Mouse (Mus musculus) embryonic stem cell, embryonic (primary cell): ENCODE data around the gene Gpatch8.

ENCODE experiments used
- CTCF ChIA-PET, 4 experiments: fragments of 300-600 bp in 2 of 4; fragments of 350-600 bp in 2 of 4; sonication (Branson Sonifier 250); formaldehyde crosslinking; loops; one replicate each; lab custom pipeline; 2022; ENCODE audit warnings: inconsistent platforms in 2 of 4; lab: Charles Lee
- POLR2A ChIA-PET, 4 experiments: fragments of 300-600 bp in 2 of 4; fragments of 350-600 bp in 2 of 4; sonication (Branson Sonifier 250); formaldehyde crosslinking; loops; one replicate each; lab custom pipeline; 2022; ENCODE audit warnings: antibody characterized with exemption in 4 of 4, inconsistent platforms in 1 of 4; lab: Charles Lee

Gene Gpatch8

DNA sequence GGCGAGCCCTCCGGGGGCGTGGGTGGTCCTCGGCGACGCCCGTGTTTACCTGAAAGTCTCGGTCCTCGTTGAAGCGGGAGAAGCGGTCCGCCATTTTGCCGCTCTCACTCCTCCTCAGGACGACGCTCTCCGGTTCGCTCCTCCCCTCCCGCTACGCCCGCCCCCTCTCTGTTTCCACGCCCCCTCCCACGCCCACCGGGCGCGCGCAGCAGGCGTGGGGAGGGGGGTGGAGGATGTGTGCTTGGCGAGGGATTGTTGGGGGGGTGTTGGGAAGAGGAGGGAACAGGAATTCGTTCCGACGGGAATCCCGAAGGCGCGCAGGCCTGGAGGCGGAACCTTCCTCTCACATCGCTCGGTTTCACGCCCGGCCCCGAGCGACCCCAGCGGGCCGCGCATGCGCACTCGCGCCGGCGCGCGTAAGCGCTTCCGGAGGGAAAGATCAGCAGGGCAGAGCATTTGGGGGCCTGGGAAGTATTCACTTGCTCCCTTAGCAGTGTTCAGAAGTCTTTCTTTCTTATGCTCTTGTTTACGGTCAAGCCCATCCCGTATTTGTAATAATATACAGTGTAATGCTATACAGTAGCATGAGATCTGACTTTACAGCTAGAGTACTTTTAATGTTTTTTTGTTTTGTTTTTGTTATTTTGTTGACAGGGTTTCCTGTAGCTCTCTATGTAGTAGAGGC, at the start of gene Gpatch8:
TSS of gene Gpatch8 (minus strand) at position 362 of the 685 bp plus-strand sequence.
- ChIA-PET POLR2A (interaction anchor here in 3 of 4 experiments (0.6 to 2.6 kb wide), 24 partner anchors 9 to 308 kb away, joined by 3 to 13 read pairs (median 4); partner anchors contain the start of genes BC030867 (in 1 of the 3), Gm11627 (in 1 of the 3), Grn (in 1 of the 3) and Slc25a39 (in 1 of the 3)), CTCF (interaction anchor here in 2 of 4 experiments (0.5 to 1.1 kb wide), 7 partner anchors 17 to 980 kb away, joined by 3 to 7 read pairs (median 3); partner anchors contain the start of gene Gm11627 (in 1 of the 2))

DNA sequence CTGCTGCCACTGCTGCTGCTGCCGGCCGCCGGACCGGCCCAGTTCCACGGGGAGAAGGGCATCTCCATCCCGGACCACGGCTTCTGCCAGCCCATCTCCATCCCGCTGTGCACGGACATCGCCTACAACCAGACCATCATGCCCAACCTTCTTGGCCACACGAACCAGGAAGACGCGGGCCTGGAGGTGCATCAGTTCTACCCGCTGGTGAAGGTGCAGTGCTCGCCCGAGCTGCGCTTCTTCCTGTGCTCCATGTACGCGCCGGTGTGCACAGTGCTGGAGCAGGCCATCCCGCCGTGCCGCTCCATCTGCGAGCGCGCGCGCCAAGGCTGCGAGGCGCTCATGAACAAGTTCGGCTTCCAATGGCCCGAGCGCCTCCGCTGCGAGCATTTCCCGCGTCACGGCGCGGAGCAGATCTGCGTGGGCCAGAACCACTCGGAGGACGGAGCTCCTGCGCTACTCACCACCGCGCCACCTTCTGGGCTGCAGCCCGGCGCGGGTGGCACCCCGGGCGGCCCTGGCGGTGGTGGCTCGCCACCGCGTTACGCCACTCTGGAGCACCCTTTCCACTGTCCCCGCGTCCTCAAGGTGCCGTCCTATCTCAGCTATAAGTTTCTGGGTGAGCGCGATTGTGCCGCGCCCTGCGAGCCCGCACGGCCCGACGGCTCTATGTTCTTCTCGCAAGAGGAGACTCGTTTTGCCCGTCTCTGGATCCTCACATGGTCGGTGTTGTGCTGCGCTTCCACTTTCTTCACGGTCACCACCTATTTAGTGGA, 48.8 kb upstream of the Gpatch8 start:
- POLR2A ChIA-PET = interaction anchor here (0.6 to 3.5 kb wide), 29 partner anchors 8 to 770 kb away, joined by 3 to 23 read pairs (median 4); partner anchors contain the start of genes Gm11627 (in 2 of the 4), C1ql1 (in 1 of the 4), G6pc3 (in 1 of the 4) and Grn (in 1 of the 4)

DNA sequence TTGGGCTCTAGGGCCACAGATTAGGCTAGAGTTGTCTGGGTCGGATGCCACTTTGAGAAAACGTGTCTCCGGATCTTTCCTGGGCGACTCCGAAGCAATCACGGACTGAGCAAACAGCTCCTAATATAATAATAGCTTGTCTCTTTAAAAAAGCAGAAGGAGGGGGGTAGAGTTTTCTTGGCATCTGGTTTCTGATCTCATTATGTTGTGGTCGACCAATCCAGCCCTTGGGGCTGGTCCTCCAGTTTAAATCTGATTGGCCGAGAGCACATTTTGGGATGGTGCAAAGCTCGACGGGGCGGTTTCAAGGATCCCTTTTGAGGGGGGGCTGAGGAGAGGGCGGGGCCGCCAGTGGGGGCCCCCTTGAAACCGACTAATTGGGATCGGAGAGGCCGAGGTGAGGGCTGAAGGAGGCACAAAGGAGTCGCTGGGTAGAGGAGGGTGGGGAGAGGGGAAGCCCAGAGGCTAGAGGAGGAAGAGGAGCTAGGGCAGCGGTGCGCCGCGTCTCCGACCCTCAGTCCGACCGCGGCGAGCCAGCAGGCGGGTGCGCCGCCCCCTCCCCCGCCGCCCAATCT, 47.9 kb upstream of the Gpatch8 start, which contains the start of gene Fzd2:
TSS of gene Fzd2 (plus strand) at position 387 of the 575 bp plus-strand sequence.
- CTCF ChIA-PET = interaction anchor here (0.5 to 2.3 kb wide), 26 partner anchors 15 to 1093 kb away, joined by 3 to 11 read pairs (median 4); partner anchors contain the start of genes Fam171a2 (in 1 of the 4) and Gosr2 (in 1 of the 4)
- POLR2A ChIA-PET = interaction anchor here (0.5 to 3.5 kb wide), 50 partner anchors 8 to 1344 kb away, joined by 3 to 23 read pairs (median 4); partner anchors contain the start of genes Gm11627 (in 2 of the 4), BC030867 (in 1 of the 4), C1ql1 (in 1 of the 4) and Fam171a2 (in 1 of the 4)

More for the DNA sequence above, 48.8 kb upstream of the Gpatch8 start:
- CTCF ChIA-PET = interaction anchor here (0.5 to 2.3 kb wide), 15 partner anchors 10 to 530 kb away, joined by 3 to 11 read pairs (median 4); no protein-coding TSS in a partner anchor

DNA sequence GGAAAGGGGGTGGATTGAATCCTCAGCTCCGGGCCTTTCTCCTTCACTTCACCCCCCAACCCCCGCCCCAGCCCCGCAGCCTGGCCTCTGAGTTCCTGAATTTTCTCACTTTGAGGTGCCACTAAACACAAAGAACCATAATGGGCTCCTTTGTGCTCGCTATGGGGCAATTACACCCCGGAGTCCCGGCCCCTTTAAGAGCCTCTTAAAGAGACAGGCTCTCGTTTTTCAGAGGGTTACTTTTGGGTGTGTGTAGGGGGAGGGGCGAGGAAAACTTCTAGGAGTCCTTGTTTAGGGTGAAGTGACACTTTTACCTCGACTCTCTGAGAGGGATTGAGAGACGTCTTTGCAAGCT, 47.3 kb upstream of the Gpatch8 start:
- ChIA-PET POLR2A (interaction anchor here (0.6 to 3.5 kb wide), 42 partner anchors 8 to 1343 kb away, joined by 3 to 23 read pairs (median 4); partner anchors contain the start of genes Gm11627 (in 2 of the 4), BC030867 (in 1 of the 4), C1ql1 (in 1 of the 4) and Hexim1 (in 1 of the 4)), CTCF (interaction anchor here (0.6 to 2.3 kb wide), 16 partner anchors 16 to 1094 kb away, joined by 3 to 11 read pairs (median 4); partner anchors contain the start of genes Fam171a2 (in 1 of the 4) and Gosr2 (in 1 of the 4))

DNA sequence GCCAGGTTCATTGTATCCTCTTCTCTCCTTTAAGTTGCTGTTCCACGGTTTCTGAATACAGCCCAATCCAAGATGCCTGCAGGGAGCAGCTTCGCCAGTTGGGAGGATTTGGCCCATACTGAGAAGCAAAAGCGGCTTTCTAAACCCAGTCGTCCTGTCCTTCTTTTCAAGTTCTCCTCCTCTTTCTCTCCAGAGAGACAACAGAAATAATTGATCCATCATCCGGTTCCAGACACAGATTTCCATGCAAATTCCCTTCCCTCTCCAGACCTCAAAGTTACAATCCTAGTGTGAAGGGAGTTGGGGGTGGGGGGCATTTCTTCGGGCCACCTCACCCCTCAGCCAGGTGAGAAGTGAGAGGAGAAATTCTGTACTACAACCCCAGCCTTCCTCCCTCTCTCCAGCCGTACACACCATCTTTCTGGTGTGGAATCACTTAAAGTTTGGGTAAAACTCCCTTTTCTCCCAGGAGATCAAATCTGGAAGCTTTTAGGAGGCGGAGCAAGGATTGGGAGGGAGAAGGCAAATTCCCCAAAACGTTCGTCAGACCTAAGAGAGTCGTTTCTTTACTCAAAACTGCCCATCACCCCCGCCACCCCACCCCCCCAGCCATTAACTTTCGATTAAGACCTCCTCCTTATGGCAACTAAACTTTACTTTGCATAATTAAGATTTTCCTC, 46.8 kb upstream of the Gpatch8 start:
- ChIA-PET CTCF (interaction anchor here (0.5 to 2.3 kb wide), 9 partner anchors 16 to 397 kb away, joined by 3 to 11 read pairs (median 4); no protein-coding TSS in a partner anchor), POLR2A (interaction anchor here (0.6 to 3.5 kb wide), 25 partner anchors 9 to 522 kb away, joined by 3 to 23 read pairs (median 4); partner anchors contain the start of genes Gm11627 (in 2 of the 4) and BC030867 (in 1 of the 4))

DNA sequence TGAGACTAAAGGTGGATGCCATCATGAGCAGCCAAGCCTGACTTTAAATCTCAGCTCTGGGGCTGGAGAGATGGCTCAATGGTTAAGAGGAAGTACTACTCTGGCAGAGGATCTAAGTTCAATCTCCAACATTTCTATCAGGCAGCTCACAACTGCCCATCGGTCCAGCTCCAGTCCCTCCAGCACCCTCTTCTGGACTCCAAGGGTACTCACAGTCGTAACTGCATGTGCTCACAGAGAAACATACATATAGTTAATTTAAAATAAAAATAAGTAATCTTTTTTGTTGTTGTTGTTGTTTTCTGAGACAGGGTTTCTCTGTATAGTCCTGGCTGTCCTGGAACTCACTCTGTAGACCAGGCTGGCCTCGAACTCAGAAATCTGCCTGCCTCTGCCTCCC, 43.7 kb upstream of the Gpatch8 start:
- ChIA-PET POLR2A (interaction anchor here in 3 of 4 experiments (0.5 to 1.7 kb wide), 11 partner anchors 11 to 416 kb away, joined by 3 to 5 read pairs (median 3); partner anchors contain the start of gene G6pc3 (in 1 of the 3)), CTCF (interaction anchor here (0.5 to 1.8 kb wide), 28 partner anchors 10 to 628 kb away, joined by 3 to 14 read pairs (median 4); partner anchors contain the start of genes Gm11627 (in 2 of the 4) and Grn (in 1 of the 4))

DNA sequence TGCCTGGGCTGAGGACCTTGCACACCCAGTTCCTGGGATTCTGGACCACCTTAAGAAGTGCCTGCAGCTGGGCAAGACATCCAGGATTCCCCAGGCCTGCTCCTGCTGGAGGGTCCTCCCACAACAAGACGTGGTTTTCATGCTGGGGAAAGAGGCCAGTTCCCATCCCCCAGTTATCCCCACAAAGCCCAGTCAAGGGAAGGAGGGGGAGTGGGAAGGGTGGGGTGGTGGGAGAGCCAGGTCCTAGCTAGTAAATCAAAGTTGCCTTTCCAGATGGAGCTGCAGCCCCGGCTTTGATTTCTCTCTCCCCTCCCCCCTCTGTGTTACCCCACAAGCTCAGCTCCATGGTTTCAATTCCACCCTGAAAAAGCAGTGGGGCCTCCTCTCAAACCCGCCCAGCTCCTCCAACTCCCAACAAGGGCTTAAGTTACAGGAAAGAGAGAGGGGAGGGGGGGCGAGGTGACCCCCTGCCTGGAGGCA, 39.2 kb upstream of the Gpatch8 start:
- ChIA-PET CTCF (interaction anchor here in 2 of 4 experiments (0.6 to 1.5 kb wide), 6 partner anchors 10 to 1104 kb away, joined by 3 to 4 read pairs (median 3); no protein-coding TSS in a partner anchor), POLR2A (interaction anchor here in 3 of 4 experiments (0.5 to 2.2 kb wide), 11 partner anchors 9 to 537 kb away, joined by 3 to 8 read pairs (median 3); partner anchors contain the start of genes Fzd2 (in 2 of the 3) and Gm11627 (in 1 of the 3))

DNA sequence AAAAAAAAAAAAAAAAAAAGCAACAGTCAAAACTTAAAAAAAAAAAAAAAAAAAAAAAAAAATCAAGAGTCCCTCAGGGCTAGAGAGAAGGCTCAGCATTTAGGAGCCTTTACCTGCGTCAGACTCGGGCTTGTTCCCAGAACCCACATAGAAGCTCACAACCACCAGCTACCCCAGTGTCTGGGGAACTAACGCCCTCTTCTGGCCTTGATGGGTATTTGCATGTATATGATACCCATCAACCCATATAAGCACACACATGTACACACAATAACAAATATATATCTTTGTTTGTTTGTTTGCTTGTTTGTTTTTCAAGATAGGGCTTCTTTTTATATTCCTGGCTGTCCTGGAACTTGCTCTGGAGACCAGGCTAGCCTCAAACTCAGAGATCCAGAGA, 31.4 kb upstream of the Gpatch8 start:
- POLR2A ChIA-PET = interaction anchor here (0.6 to 1.6 kb wide), 9 partner anchors 9 to 545 kb away, joined by 3 to 8 read pairs (median 5); no protein-coding TSS in a partner anchor
- CTCF ChIA-PET = interaction anchor here (0.6 to 3.9 kb wide), 28 partner anchors 9 to 912 kb away, joined by 3 to 23 read pairs (median 4); partner anchors contain the start of genes Fzd2 (in 1 of the 4) and Gm11627 (in 1 of the 4)

DNA sequence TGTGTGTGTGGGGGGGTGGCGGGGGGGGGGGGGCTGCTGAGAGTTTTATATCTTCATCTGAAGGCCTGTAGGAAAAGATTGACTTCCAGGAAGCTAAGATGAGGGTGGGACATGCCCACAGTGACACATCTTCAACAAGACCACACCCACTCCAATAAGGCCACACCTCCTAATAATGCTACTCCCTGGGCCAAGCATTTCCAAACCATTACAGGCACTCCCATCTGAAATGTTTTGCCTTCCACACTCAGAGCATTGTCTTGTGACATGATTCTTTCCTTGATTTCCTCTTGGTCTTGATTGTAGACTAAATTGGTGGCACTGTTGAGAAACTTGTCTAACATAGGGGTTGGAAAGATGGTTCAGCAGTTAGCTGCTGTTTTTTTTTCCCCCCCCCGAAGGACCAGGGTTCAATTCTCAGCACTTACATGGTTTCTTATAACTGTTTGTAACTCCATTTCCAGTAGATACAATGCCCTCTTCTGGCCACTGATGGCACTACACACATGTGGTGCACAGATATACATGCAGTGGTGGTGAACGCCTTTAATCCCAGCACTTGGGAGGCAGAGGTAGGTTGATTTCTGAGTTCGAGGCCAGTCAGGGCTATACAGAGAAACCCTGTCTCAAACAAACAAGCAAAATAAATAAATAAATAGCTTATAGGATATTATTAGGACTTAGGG, 30.4 kb upstream of the Gpatch8 start:
- ChIA-PET POLR2A (interaction anchor here in 1 of 4 experiments (1.2 to 1.6 kb wide), 4 partner anchors 8 to 110 kb away, joined by 4 to 7 read pairs (median 6); no protein-coding TSS in a partner anchor), CTCF (interaction anchor here (0.6 to 3.9 kb wide), 15 partner anchors 8 to 126 kb away, joined by 3 to 23 read pairs (median 5); partner anchors contain the start of genes Fzd2 (in 1 of the 4) and Gm11627 (in 1 of the 4))

DNA sequence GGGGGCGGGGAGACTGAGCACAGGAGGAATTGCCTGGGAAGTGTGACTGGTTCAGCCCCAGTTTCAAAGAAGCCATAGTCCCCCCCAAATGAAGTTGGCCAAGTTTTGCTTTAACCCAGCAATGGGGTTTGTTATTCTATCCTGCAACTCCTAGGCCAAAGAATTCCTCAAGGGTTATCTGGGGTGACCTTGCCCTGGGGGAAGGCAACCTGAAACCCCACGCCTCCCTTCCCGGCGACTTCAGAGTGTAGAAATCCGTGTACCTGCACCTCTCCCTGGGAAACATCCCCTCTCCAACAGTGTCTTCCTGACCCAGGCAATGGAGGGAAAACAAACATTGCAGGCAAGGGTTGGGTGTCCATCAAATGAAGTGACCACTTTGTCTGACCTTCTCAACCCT, 26.5 kb upstream of the Gpatch8 start:
- CTCF ChIA-PET = interaction anchor here in 2 of 4 experiments (1.0 to 1.4 kb wide), 3 partner anchors 10 to 146 kb away, joined by 3 to 5 read pairs (median 5); no protein-coding TSS in a partner anchor
- POLR2A ChIA-PET = interaction anchor here in 3 of 4 experiments (0.5 to 1.7 kb wide), 6 partner anchors 10 to 113 kb away, joined by 3 to 7 read pairs (median 4); no protein-coding TSS in a partner anchor

DNA sequence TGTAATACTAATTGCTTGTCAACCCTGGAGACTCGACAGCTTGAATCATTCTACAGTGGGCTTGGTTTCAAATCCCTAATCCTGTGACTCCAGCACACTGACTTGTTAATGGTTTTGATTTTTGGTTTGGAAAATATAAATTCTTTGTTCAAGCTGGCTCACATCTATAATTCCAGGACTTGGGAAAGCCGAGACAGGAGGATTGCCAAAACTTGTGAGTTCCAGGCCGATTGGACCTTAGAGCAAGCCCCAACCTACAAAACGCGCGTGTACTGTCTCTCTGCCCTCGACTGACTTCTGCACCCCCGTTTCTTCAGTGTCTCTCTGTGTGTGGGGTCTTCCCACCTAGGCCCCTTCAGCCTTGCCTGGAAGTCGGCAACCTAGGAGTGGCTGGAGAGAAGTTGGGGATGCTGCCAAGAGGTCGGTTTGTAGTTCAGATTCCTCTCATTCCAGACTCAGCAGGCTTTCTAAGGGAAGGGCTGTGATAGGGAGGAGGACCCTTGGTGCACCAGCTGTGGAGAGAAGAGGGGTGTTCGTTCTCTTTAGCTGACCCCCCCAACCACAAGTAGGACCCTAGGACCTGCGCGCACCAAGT, 25.9 kb upstream of the Gpatch8 start:
- ChIA-PET CTCF (interaction anchor here in 3 of 4 experiments (0.6 to 1.6 kb wide), 7 partner anchors 9 to 354 kb away, joined by 3 to 6 read pairs (median 4); no protein-coding TSS in a partner anchor), POLR2A (interaction anchor here in 3 of 4 experiments (0.9 to 3.1 kb wide), 10 partner anchors 9 to 1100 kb away, joined by 3 to 19 read pairs (median 4); partner anchors contain the start of genes Fzd2 (in 1 of the 3) and Slc25a39 (in 1 of the 3))

DNA sequence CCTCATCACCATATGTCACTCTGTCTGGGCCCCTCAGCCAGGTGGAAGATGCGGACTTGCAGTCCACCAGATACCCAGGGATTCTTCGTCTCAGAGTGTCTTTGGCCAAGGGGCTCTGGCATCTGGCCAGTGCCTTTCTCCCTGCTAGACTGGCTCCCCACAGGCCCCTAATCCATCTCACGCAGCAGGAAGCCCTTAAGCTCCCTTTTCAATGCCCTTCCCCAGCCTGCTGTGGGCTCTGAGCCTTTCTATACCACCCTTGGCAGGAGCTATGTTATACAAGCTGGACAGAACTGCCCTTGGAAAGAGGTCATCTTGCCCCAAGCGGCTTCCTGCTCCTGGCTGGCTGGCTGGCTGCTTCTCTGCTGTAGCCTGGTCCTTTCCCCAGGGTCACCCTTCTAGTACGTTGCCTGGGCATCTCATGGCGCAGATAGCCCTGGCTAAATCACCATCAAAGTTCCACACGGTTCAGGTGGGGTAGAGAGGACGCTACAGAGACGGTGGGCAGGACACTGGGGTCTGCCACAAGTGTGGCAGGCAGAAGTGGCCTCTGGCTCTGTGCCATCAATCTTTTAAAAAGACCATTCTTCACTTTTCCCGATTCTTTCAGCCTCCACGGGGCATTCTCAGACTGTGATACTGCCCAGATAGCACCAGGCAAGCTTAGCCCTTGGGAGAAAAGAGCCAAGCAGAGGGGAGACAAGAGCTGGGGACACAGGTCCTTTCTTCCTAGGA, 25.3 kb upstream of the Gpatch8 start:
- POLR2A ChIA-PET = interaction anchor here in 3 of 4 experiments (0.6 to 3.1 kb wide), 14 partner anchors 9 to 1101 kb away, joined by 3 to 19 read pairs (median 4); partner anchors contain the start of genes Fzd2 (in 1 of the 3), Gpatch8 (in 1 of the 3), Hexim1 (in 1 of the 3) and Slc25a39 (in 1 of the 3)
- CTCF ChIA-PET = interaction anchor here in 3 of 4 experiments (0.5 to 1.6 kb wide), 9 partner anchors 9 to 590 kb away, joined by 3 to 6 read pairs (median 3); no protein-coding TSS in a partner anchor

DNA sequence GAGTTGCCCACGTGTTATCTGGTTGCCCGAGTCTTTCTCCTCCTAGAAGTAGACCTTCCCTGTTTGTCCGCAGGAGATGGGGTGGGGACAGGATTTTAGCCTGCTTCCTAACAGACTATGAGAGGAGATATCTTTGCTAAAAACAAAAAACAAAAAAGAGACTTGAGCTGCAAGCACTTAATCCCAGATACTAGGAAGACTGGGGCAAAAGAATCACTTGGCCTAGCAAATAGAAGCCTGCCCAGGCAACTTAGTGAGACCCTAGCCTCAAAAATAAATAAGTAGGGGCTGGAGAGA, 23.8 kb upstream of the Gpatch8 start:
- ChIA-PET CTCF (interaction anchor here in 3 of 4 experiments (0.6 to 3.5 kb wide), 11 partner anchors 8 to 619 kb away, joined by 3 to 23 read pairs (median 4); partner anchors contain the start of gene Ccdc43 (in 1 of the 3)), POLR2A (interaction anchor here in 3 of 4 experiments (0.6 to 3.7 kb wide), 24 partner anchors 9 to 1538 kb away, joined by 3 to 23 read pairs (median 3); partner anchors contain the start of genes Fzd2 (in 3 of the 3), Gpatch8 (in 1 of the 3), Hexim1 (in 1 of the 3) and Slc25a39 (in 1 of the 3))
